Mouse (Mus musculus) bone marrow, adult 2 months (tissue): ENCODE results near the gene Arid1b. TPM values are rescaled to one million over a fixed set of nuclear protein-coding genes. Genes with fewer than 3 reads are reported as not detected.

ENCODE experiments used
- H3K27ac ChIP-seq: fragments of 200-500 bp; 2 replicates; pipeline ENCODE4 v1.5.1; 2012; ENCODE audit warnings: low read depth, mild to moderate bottlenecking, control low read depth, inconsistent platforms, low read length; ENCODE audit not compliant: control insufficient read depth, poor library complexity, insufficient read depth
- H3K4me1 ChIP-seq: fragments of 200-500 bp; 2 replicates; pipeline ENCODE4 v1.6.1; 2011; ENCODE audit warnings: low read length; ENCODE audit not compliant: control insufficient read depth, insufficient read depth
- H3K4me3 ChIP-seq: fragments of 200-500 bp; replicated peaks from 2 replicates; pipeline ENCODE3; 2011; ENCODE audit warnings: mild to moderate bottlenecking, low read depth, low read length, control low read depth; ENCODE audit not compliant: control insufficient read depth
- CTCF ChIP-seq: fragments of 200-500 bp; IDR thresholded peaks from 2 replicates; pipeline ENCODE4 v1.5.1; 2011; ENCODE audit warnings: low read length, control low read depth; ENCODE audit not compliant: control insufficient read depth, insufficient read depth
- POLR2A ChIP-seq: fragments of 200-500 bp; IDR thresholded peaks from 2 replicates; pipeline ENCODE4 v1.6.1; 2011; ENCODE audit warnings: low read depth, mild to moderate bottlenecking, control low read depth, low read length, borderline replicate concordance; ENCODE audit not compliant: control insufficient read depth
- WGBS: fragments of 180-500 bp; shearing (Covaris S2); methylation state at CpG from one replicate; pipeline ENCODE4 v1.1.7; 2018; 5-methylcytosine and 5-hydroxymethylcytosine counted together
- polyA plus RNA-seq: library from polyadenylated mRNA; stranded (reverse); fragments of >200 nt; gene quantifications from 2 replicates; pipeline ENCODE4 v1.2.4, GENCODE M21; 2011; ENCODE audit warnings: low replicate concordance; ENCODE audit not compliant: missing spikeins, insufficient read depth, insufficient read length

Arid1b gene
- polyA plus RNA-seq, 1 experiment = 12.5 TPM

DNA sequence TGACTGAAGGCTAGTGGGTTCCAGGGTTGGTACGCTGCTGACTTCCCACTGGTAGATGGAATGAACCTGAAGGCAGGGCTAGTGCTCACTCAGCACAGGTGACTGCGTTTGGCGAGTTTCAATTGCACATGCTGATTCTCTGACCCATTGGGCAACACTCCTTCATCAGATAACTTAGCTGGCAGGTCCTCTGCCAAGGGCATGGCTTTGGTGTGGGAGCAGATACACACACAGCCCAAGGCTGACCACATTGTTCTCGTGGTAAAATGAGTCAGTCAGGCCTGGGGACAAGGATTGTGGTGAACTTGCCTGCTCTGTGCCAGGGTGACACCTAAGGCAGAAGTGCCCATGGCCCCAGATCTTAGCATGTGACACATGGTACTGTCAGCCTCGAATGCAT, 100.5 kb downstream of the Arid1b start:
- TF ChIP-seq CTCF (no peak), POLR2A (no peak)
- H3K4me1 ChIP-seq = peaks cover 10% of the 10 kb centered on the region
- 44% methylated on average over 5 of the region's 5 CpGs for WGBS
- H3K4me3 ChIP-seq = no peak overlapping the region
- no peak overlapping the region for H3K27ac ChIP-seq

DNA sequence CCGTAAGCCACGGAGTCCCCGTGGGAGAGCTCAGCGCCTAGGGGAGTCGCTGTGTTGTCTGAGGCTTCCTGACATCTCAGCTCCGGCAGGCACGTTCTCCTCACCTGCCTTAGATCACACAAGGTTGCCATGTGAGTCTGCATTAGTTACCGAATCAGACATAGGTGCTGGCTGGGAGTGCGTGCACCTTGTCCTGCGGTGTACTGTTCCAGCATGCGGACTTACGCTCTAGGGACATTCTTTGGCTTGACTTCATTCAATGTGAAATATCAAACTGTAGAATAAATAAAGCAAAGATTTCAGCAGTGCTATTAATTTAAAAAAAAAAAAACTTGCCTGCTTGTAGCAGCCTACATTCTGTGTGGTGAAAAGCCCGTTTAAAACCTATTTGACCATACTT, 101.6 kb downstream of the Arid1b start:
- peaks cover 10% of the 10 kb centered on the region for H3K4me1 ChIP-seq
- 86% methylated on average over 13 of the region's 13 CpGs for WGBS
- TF ChIP-seq CTCF (no peak), POLR2A (no peak)
- H3K27ac ChIP-seq = no peak overlapping the region
- no peak overlapping the region for H3K4me3 ChIP-seq

DNA sequence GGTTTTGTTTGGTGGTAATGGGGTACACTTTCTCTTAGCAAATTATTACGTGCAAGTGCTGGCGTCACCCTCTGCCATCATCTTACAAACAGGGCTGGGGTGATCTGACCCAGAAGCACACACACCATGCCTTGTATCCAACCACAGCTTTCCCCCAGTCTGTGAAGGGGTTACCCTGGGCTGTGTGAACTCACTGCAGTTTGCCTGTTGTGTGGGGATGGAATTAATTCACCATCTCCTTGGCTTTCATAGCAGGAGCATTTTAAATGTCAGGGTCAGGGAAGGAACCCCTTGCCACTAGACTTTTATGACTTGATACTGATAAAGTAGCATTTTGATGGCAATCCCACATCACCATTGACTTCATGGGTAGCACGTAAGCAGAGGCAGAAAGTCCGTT, 102.9 kb downstream of the Arid1b start:
- 80% methylated on average over 4 of the region's 4 CpGs for WGBS

DNA sequence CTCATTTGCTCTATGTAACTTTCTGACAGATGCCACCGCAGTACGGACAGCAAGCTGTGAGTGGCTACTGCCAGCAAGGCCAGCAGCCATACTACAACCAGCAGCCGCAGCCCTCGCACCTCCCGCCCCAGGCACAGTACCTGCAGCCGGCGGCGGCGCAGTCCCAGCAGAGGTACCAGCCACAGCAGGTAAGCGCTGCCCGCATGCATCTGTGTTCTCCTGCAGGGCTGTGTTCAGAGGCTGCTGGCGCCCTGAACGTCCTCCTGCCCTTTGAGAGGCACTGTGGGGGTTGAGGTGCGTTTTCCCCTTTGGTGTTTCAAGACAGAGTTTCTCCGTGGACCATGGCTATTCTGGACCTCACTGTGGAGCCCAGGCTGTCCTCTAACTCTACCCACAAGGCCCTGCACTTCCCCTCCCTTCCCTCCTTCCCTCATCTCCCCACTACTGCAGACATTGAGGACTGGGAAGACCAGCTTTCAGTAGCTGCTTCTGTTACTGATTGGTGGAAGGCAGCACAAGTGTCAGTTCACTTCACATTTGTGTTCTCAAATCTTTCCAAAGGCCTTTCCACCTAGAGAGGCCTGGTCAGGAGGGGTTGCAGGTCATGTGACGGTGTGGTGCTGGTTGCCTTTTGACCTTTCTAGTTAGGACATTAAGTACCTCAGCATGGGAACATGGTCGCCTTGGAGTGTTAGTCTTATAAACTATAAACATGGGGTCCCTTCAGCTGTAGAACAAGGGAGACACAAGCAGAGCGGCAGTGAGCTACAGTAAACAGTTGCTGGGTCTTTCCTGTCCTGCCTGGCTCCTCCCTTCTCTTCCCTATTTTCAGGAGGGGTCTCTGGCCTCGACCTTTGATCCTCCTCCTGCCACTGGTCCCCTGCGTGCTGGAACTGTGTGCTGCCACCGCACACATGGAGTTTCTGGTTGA, 103.7 kb downstream of the Arid1b start:
- whole genome bisulfite sequencing = 67% methylated on average over 21 of the region's 21 CpGs
- no peak for TF ChIP-seq CTCF
- TF ChIP-seq POLR2A = no peak
- peaks cover 4% of the 10 kb centered on the region for H3K4me1 ChIP-seq
- 0 out of 2 replicates have a peak overlapping the region, but pooled peaks have one; percentile 17 for H3K27ac ChIP-seq
- H3K4me3 ChIP-seq = no peak overlapping the region

More for the DNA sequence above, 102.9 kb downstream of the Arid1b start:
- no peak overlapping the region for H3K27ac ChIP-seq
- H3K4me3 ChIP-seq = no peak overlapping the region
- H3K4me1 ChIP-seq = peaks cover 5% of the 10 kb centered on the region
- no peak for TF ChIP-seq POLR2A
- no peak for TF ChIP-seq CTCF

DNA sequence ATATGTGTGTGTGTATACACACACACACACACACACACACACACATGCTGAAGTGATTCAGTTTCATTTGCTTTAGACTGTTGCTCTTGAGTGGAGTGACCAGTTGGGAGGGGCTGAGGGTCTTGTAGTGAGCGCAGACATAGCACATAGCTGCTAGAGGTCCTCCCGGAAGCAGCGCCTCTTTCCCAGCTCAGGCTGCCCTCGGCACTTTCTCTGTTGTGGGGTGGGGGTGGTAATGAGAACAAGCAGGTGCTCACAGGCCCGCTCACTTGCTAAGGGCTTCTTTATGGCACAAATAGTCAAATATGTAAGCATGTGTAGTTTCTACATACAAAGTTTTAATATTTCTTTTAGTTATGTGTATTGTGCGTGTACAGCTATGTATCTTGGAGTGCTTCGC, 104.6 kb downstream of the Arid1b start:
- Histone ChIP-seq H3K4me1 (peaks cover 4% of the 10 kb centered on the region), H3K27ac (no peak overlapping the region), H3K4me3 (no peak overlapping the region)
- WGBS = 71% methylated on average over 7 of the region's 7 CpGs
- TF ChIP-seq CTCF (no peak), POLR2A (no peak)

DNA sequence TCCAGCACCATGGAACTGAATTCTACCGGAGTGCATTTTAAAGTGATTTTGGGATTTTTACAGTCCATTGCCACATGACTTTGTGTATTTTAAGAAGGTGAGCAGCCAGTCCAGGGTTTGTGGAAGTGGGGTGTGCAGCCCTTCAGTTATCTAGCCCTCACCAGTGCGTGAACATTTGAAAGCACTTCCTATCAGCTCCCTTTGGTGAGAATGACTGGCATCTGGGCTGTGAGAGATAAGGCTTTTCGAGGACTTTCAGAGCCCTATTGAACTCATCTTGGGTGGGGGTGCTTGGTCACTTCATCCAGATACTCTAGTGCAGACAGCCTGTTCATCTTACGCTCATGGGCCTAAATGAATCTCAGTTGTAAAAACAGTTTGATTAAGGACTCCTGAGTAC, 105.1 kb downstream of the Arid1b start:
- peak overlapping the region; percentile 35; the same call in 1 of the 2 replicates for H3K27ac ChIP-seq
- 25% methylated on average over 4 of the region's 4 CpGs for WGBS
- TF ChIP-seq POLR2A (no peak), CTCF (no peak)
- H3K4me1 ChIP-seq = peaks cover 4% of the 10 kb centered on the region
- no peak overlapping the region for H3K4me3 ChIP-seq

DNA sequence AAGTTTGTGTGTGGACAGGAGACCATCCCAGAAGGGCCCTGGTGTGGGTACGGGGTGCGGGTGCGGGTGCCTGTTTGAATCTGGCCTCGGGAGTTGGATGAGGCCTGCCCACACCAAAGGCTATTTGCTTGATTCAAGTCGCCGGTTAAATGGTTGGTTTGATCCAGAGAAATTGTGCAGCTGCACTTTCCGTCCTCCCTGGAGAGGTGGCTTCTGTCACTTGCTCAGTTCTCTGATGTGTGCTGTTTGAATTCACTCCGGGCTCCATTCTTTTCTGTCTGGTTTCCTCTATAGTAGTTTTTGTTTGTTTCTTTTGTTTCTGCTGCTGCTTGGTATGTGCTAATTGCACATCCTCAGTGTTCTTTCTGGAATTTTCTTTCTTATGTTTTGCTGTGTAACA, 107.0 kb downstream of the Arid1b start:
- no peak overlapping the region for H3K27ac ChIP-seq
- WGBS = 85% methylated on average over 8 of the region's 8 CpGs
- no peak overlapping the region for H3K4me3 ChIP-seq
- TF ChIP-seq POLR2A (no peak), CTCF (no peak)
- H3K4me1 ChIP-seq = no peaks in the 10 kb centered on the region; the same call in 1 of the 2 replicates

DNA sequence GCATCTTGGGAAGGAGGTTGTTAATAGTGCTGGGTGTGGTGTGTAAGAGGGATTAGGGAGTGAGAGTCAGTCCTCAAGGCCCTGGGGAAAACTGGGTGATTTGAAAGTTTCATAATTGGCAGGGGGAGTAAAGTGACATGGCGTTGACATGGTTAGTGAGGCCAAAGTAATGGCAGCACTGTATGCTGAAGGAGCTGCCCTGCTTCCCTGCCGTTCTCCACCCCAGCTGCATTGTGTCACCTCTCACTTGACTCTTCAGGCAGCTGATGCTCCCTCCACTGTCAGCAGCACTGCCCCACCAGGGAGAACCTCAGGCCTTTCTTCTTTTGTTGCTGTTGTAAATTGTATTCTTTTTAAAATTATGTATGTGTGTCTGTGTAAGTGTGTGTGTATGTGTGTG, 107.8 kb downstream of the Arid1b start:
- Histone ChIP-seq H3K4me1 (no peaks in the 10 kb centered on the region; the same call in 1 of the 2 replicates), H3K27ac (no peak overlapping the region), H3K4me3 (no peak overlapping the region)
- WGBS = 62% methylated on average over 2 of the region's 2 CpGs
- TF ChIP-seq CTCF (no peak), POLR2A (no peak)
